Mouse (Mus musculus) bone marrow, adult 2 months (tissue): Measurements from ENCODE around the gene Ylpm1. TPM values are rescaled to one million over a fixed set of nuclear protein-coding genes. Genes with fewer than 3 reads are reported as not detected.

Experiments used
- H3K27ac ChIP-seq: fragments of 200-500 bp; 2 replicates; pipeline ENCODE4 v1.5.1; 2012; ENCODE audit warnings: low read depth, mild to moderate bottlenecking, control low read depth, inconsistent platforms, low read length; ENCODE audit not compliant: control insufficient read depth, poor library complexity, insufficient read depth
- H3K4me1 ChIP-seq: fragments of 200-500 bp; 2 replicates; pipeline ENCODE4 v1.6.1; 2011; ENCODE audit warnings: low read length; ENCODE audit not compliant: control insufficient read depth, insufficient read depth
- H3K4me3 ChIP-seq: fragments of 200-500 bp; replicated peaks from 2 replicates; pipeline ENCODE3; 2011; ENCODE audit warnings: mild to moderate bottlenecking, low read depth, low read length, control low read depth; ENCODE audit not compliant: control insufficient read depth
- CTCF ChIP-seq: fragments of 200-500 bp; IDR thresholded peaks from 2 replicates; pipeline ENCODE4 v1.5.1; 2011; ENCODE audit warnings: low read length, control low read depth; ENCODE audit not compliant: control insufficient read depth, insufficient read depth
- POLR2A ChIP-seq: fragments of 200-500 bp; IDR thresholded peaks from 2 replicates; pipeline ENCODE4 v1.6.1; 2011; ENCODE audit warnings: low read depth, mild to moderate bottlenecking, control low read depth, low read length, borderline replicate concordance; ENCODE audit not compliant: control insufficient read depth
- WGBS: fragments of 180-500 bp; shearing (Covaris S2); methylation state at CpG from one replicate; pipeline ENCODE4 v1.1.7; 2018; 5-methylcytosine and 5-hydroxymethylcytosine counted together
- polyA plus RNA-seq: library from polyadenylated mRNA; stranded (reverse); fragments of >200 nt; gene quantifications from 2 replicates; pipeline ENCODE4 v1.2.4, GENCODE M21; 2011; ENCODE audit warnings: low replicate concordance; ENCODE audit not compliant: missing spikeins, insufficient read depth, insufficient read length

Ylpm1 gene
- polyA plus RNA-seq, 1 experiment = 36.2 TPM

GRCm38 (mm10) chr12:85095146-85095545 lies 99.0 kb downstream of the Ylpm1 start:
- 86% methylated on average over 11 of the region's 11 CpGs for WGBS
- TF ChIP-seq POLR2A = no peak
- TF ChIP-seq CTCF = no peak
- no peak overlapping the region for H3K4me3 ChIP-seq
- H3K4me1 ChIP-seq = peaks cover 3% of the 10 kb centered on the region; the same call in 1 of the 2 replicates
- no peak overlapping the region for H3K27ac ChIP-seq

GRCm38 (mm10) chr12:85095859-85096258 lies 99.7 kb downstream of the Ylpm1 start:
- Histone ChIP-seq H3K4me1 (peaks cover 3% of the 10 kb centered on the region; the same call in 1 of the 2 replicates), H3K4me3 (no peak overlapping the region), H3K27ac (no peak overlapping the region)
- WGBS = 88% methylated on average over 7 of the region's 7 CpGs
- no peak for TF ChIP-seq CTCF
- no peak for TF ChIP-seq POLR2A

DNA sequence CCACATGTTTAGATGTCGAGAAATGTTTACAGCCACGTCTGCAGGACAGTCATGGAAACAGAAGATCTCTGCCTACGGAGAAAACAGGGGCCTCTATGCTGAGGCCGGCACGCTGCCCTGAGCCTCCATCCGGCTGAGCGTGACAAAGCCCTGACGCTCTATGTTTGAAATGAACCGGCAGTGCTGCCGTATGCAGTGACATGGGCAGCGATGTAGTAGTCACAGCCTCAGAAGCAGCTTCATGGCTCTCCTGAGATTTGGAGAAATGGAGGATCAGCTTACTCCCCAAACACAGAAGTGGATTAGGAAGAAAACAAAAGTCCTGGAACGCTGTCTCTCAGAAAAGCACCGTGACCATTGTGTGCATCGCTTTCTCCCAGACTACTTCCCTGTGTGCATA lies 104.9 kb downstream of the Ylpm1 start:
- Histone ChIP-seq H3K4me1 (peaks cover 3% of the 10 kb centered on the region; the same call in 1 of the 2 replicates), H3K27ac (no peak overlapping the region), H3K4me3 (no peak overlapping the region)
- TF ChIP-seq CTCF = no peak
- no peak for TF ChIP-seq POLR2A
- whole genome bisulfite sequencing = 89% methylated on average over 14 of the region's 14 CpGs

GRCm38 (mm10) chr12:85101521-85102106 lies 105.5 kb downstream of the Ylpm1 start:
- Histone ChIP-seq H3K27ac (no peak overlapping the region), H3K4me3 (no peak overlapping the region), H3K4me1 (peaks cover 3% of the 10 kb centered on the region)
- TF ChIP-seq CTCF (no peak), POLR2A (no peak)
- WGBS = 87% methylated on average over 5 of the region's 5 CpGs

GRCm38 (mm10) chr12:85103096-85103495 lies 107.0 kb downstream of the Ylpm1 start:
- 80% methylated on average over 8 of the region's 8 CpGs for WGBS
- no peak for TF ChIP-seq CTCF
- TF ChIP-seq POLR2A = no peak

DNA sequence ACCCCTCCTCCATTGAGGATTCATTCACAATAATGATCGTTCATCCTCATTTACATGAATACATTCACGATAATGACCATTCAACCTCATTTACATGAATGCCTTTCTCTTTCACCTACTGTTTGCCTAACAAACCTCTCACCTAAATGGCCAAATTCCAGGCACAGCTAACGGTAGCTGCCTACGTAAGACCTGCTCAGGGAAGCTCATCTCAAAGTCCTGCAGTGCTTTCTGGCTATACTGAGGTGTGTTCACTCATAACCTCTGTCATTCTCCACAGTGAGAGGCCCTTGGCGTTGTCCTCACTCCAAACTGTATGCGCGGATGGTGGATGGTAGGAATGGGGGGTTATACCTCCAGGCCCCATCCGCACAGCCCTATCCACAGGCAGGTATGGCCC lies 108.7 kb downstream of the Ylpm1 start:
- 92% methylated on average over 8 of the region's 8 CpGs for WGBS
- TF ChIP-seq POLR2A = no peak
- no peak for TF ChIP-seq CTCF
- Histone ChIP-seq H3K4me1 (peaks cover 7% of the 10 kb centered on the region), H3K27ac (no peak overlapping the region), H3K4me3 (no peak overlapping the region)

More at GRCm38 (mm10) chr12:85103096-85103495, 107.0 kb downstream of the Ylpm1 start:
- no peak overlapping the region for H3K27ac ChIP-seq
- H3K4me3 ChIP-seq = no peak overlapping the region
- H3K4me1 ChIP-seq = peaks cover 2% of the 10 kb centered on the region

- WGBS = 14% methylated on average over 8 of the region's 8 CpGs
- no peak overlapping the region for H3K27ac ChIP-seq
- H3K4me1 ChIP-seq = peaks cover 7% of the 10 kb centered on the region
- peak overlapping the region; percentile 20 for H3K4me3 ChIP-seq
- TF ChIP-seq POLR2A (no peak), CTCF (no peak)
Measured at GRCm38 (mm10) chr12:85106292-85106691, 110.2 kb downstream of the Ylpm1 start.

DNA sequence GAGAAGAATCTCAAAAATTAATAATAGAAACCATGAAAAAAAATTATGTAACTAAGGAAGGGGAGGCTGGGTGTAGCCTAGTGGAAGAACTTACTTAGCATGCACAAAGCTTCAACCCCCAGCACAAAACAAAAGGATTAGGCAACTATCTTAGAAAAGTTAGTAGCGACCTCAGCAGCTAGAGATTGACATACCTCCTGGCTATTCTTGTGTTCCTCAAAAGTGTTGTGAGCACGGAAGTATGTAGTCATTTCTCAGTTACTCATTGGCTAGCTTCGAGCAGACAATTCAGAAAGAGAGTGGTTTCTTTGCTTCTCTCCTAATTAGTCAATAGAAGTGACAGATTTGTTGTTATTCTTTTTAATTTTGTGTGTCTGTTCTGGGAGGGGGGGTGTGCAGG lies 112.5 kb downstream of the Ylpm1 start:
- TF ChIP-seq CTCF (no peak), POLR2A (no peak)
- WGBS = 44% methylated on average over 3 of the region's 3 CpGs
- no peak overlapping the region for H3K4me3 ChIP-seq
- H3K4me1 ChIP-seq = peaks cover 7% of the 10 kb centered on the region
- peak overlapping the region; percentile 14; the same call in 1 of the 2 replicates for H3K27ac ChIP-seq

DNA sequence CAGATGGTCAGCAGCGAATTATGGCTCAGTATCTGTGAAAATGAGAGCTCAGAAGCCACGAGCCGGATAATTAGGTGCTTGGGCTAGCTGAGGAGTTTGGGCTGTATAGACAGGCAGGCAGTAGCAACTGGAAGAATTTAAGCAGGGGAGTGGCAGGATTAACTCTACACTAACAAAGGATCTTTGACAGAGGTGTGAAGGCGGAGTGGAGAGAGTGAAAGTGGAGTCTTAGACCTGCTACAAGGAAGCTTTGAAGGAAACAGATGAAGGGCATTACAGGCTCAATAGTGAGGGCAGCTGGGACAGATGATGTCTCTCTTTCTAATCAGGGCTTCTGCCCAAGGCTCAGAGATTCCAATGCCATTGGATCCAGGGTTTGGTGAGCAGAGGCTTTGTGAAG lies 113.3 kb downstream of the Ylpm1 start:
- TF ChIP-seq CTCF (no peak), POLR2A (no peak)
- Histone ChIP-seq H3K4me1 (peaks cover 7% of the 10 kb centered on the region), H3K27ac (no peak overlapping the region), H3K4me3 (no peak overlapping the region)
- WGBS = 86% methylated on average over 4 of the region's 4 CpGs
